Mouse (Mus musculus) limb, embryonic 12.5 days (tissue): ENCODE data around the gene Cphx2. TPM values are rescaled to one million over a fixed set of nuclear protein-coding genes. Genes with fewer than 3 reads are reported as not detected.
"Not testable (repeated sequence)": the region's sequence is repeated elsewhere in the genome, so short reads cannot be mapped to it uniquely, and the experiment has no call there.

ENCODE experiments used
- ATAC-seq: fragments of 200-750 bp; cut with Nextera tagmentation; 2 replicates; pipeline ENCODE4 v1.8.0; 2017; ENCODE audit warnings: low read depth, moderate TSS enrichment; ENCODE audit not compliant: insufficient number of reproducible peaks, insufficient read depth, low FRiP score, low TSS enrichment
- H3K27ac ChIP-seq: fragments of 300-500 bp; sonication (generic); 2 replicates; pipeline ENCODE4 v1.5.1; 2016; ENCODE audit warnings: mild to moderate bottlenecking, moderate library complexity
- H3K27me3 ChIP-seq: fragments of 300-500 bp; sonication (generic); 2 replicates; pipeline ENCODE4 v1.6.1; 2016; ENCODE audit warnings: mild to moderate bottlenecking, moderate library complexity
- H3K36me3 ChIP-seq: fragments of 300-500 bp; sonication (generic); 2 replicates; pipeline ENCODE4 v1.6.1; 2016; ENCODE audit warnings: mild to moderate bottlenecking, moderate library complexity
- H3K4me1 ChIP-seq: fragments of 300-500 bp; sonication (generic); replicated peaks from 2 replicates; pipeline ENCODE4 v1.6.1; 2016
- H3K4me2 ChIP-seq: fragments of 300-500 bp; sonication (generic); 2 replicates; pipeline ENCODE4 v1.6.1; 2016; ENCODE audit warnings: mild to moderate bottlenecking, moderate library complexity
- H3K4me3 ChIP-seq: fragments of 300-500 bp; sonication (generic); replicated peaks from 2 replicates; pipeline ENCODE4 v1.5.1; 2016; ENCODE audit warnings: mild to moderate bottlenecking
- H3K9ac ChIP-seq: fragments of 300-500 bp; sonication (generic); replicated peaks from 2 replicates; pipeline ENCODE4 v1.6.1; 2016; ENCODE audit warnings: mild to moderate bottlenecking, moderate library complexity
- H3K9me3 ChIP-seq: fragments of 300-500 bp; sonication (generic); 2 replicates; pipeline ENCODE4 v1.6.1; 2016; ENCODE audit warnings: mild to moderate bottlenecking, moderate library complexity
- WGBS: fragments of 180-500 bp; shearing (Covaris S2); methylation state at CpG from one replicate; pipeline ENCODE4 v1.1.7; 2016; 5-methylcytosine and 5-hydroxymethylcytosine counted together
- polyA plus RNA-seq: library from polyadenylated mRNA; unstranded; fragments of >200 nt; fragmentation: Nextera tagmentation; extraction: Ambion mirVana; gene quantifications from 2 replicates; pipeline ENCODE4 v1.2.1, GENCODE M21; 2016

Cphx2 gene
- not detected in 2 replicates for polyA plus RNA-seq

DNA sequence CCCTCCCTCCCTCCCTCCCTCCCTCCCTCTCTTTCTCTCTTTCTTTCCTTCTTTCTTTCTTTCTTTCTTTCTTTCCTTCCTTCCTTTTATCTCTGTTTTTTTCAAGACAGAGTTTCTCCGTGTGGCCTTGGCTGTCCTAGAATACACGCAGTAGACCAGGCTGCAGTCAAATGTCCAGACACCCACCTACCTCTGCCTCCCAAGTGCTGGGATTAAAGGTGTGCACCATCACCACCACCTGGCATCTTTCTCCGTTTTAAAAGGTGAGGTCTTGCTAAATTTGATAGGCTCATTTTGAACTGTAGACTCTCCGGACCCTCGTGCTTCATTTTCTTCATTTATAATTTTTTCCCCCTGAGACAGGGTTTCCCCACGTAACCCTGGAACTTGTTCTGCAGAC, at the start of gene Cphx2:
TSS of gene Cphx2 (plus strand) at position 301 of the 400 bp plus-strand sequence.
- H3K9ac ChIP-seq, H3K4me3 ChIP-seq, ATAC-seq, H3K36me3 ChIP-seq, H3K4me2 ChIP-seq, H3K27me3 ChIP-seq, H3K27ac ChIP-seq, H3K4me1 ChIP-seq, H3K9me3 ChIP-seq: not testable (repeated sequence)
- WGBS: no CpG with 5 or more reads among the region's 6 CpGs

GRCm38 (mm10) chr14:26034364-26034763, 47.0 kb upstream of the Cphx2 start:
- H3K9me3 ChIP-seq, H3K36me3 ChIP-seq, H3K4me3 ChIP-seq, H3K27ac ChIP-seq, H3K27me3 ChIP-seq, H3K4me1 ChIP-seq, ATAC-seq, H3K4me2 ChIP-seq, H3K9ac ChIP-seq: not testable (repeated sequence)
- WGBS: no CpG with 5 or more reads among the region's 3 CpGs

- not testable (repeated sequence) for H3K27me3 ChIP-seq, H3K4me3 ChIP-seq, H3K4me2 ChIP-seq, H3K36me3 ChIP-seq, H3K4me1 ChIP-seq, H3K9ac ChIP-seq, H3K9me3 ChIP-seq, H3K27ac ChIP-seq, ATAC-seq
- no CpG with 5 or more reads among the region's 6 CpGs for WGBS
These were observed 45.9 kb upstream of the Cphx2 start for GRCm38 (mm10) chr14:26035439-26035838.

DNA sequence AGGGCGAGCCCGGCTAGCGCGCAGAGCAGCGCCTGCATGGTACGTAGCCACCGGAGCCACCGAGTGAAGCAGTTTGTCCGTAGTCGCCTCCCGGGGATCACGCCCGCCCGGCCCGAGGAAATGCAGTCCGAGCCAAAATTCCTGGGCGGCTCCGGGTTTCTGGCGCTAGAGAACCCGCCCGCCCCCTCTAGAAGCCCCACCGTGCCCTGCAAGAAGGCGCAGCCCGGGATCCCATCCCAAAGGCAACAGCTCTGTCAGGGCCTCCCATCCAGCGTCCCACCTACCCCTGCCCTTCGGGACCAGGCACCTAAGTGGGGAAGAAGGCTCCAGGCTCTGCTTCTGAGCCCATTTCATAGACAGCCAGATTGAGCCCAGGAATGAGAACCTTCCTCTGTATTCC, 38.7 kb upstream of the Cphx2 start, which contains the start of gene Gm9780:
TSS of gene Gm9780 (minus strand) at position 101 of the 400 bp plus-strand sequence.
- H3K36me3 ChIP-seq, H3K9me3 ChIP-seq, H3K4me2 ChIP-seq, ATAC-seq, H3K9ac ChIP-seq, H3K4me1 ChIP-seq, H3K4me3 ChIP-seq, H3K27ac ChIP-seq, H3K27me3 ChIP-seq: not testable (repeated sequence)
- WGBS: no CpG with 5 or more reads among the region's 26 CpGs

- no CpG with 5 or more reads among the region's 5 CpGs for WGBS
- not testable (repeated sequence) for H3K27me3 ChIP-seq, H3K4me2 ChIP-seq, H3K4me1 ChIP-seq, H3K9ac ChIP-seq, H3K36me3 ChIP-seq, H3K9me3 ChIP-seq, ATAC-seq, H3K4me3 ChIP-seq, H3K27ac ChIP-seq
These were observed 36.3 kb upstream of the Cphx2 start for GRCm38 (mm10) chr14:26045007-26045406.

DNA sequence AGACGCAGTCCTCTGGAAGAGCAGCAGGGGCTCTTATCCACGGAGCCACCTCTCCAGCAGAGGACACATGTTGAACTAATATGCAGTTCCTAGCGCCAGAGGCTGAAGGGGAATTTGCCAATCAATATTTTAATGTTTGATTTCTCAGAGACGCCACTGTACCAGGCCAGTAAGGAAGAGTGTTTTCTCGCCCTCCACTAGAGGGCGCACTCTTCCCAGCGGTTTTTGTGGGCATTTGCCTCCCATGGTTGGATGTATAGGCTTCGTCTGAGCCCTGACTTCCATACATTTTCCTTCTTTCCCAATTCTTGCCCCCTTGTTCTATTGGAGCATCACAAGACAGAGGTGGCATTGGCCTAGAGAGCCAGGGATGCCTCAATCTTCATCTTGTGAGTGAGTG, 34.3 kb upstream of the Cphx2 start:
- ATAC-seq, H3K4me1 ChIP-seq, H3K36me3 ChIP-seq, H3K4me2 ChIP-seq, H3K9me3 ChIP-seq, H3K27ac ChIP-seq, H3K9ac ChIP-seq, H3K27me3 ChIP-seq, H3K4me3 ChIP-seq: not testable (repeated sequence)
- no CpG with 5 or more reads among the region's 8 CpGs for WGBS

GRCm38 (mm10) chr14:26048767-26049166, 32.5 kb upstream of the Cphx2 start:
- H3K9ac ChIP-seq, H3K4me3 ChIP-seq, H3K27me3 ChIP-seq, H3K4me2 ChIP-seq, H3K4me1 ChIP-seq, H3K27ac ChIP-seq, ATAC-seq, H3K36me3 ChIP-seq, H3K9me3 ChIP-seq: not testable (repeated sequence)
- WGBS: no CpG with 5 or more reads among the region's 9 CpGs

DNA sequence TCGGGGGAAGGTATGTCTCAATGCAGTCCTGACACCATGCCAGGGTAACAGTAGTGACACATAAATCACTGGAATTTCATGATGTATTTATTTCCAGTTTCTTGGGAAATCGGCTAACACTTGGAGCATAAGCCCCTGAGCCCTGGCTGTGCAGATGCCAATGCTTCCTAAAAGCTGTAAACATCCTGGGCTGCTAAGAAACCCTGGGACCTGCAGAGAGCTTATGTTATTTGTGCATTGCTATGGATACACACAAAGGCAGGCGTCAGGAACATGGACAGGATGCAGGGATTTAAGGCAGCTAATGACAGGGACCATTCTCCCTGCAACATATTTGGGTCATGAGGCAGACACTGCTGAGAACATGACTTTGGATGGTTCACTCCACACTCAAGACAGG, 23.1 kb upstream of the Cphx2 start:
- H3K4me3 ChIP-seq, ATAC-seq, H3K9ac ChIP-seq, H3K4me2 ChIP-seq, H3K4me1 ChIP-seq, H3K27ac ChIP-seq, H3K9me3 ChIP-seq, H3K36me3 ChIP-seq, H3K27me3 ChIP-seq: not testable (repeated sequence)
- no CpG with 5 or more reads among the region's 3 CpGs for WGBS

DNA sequence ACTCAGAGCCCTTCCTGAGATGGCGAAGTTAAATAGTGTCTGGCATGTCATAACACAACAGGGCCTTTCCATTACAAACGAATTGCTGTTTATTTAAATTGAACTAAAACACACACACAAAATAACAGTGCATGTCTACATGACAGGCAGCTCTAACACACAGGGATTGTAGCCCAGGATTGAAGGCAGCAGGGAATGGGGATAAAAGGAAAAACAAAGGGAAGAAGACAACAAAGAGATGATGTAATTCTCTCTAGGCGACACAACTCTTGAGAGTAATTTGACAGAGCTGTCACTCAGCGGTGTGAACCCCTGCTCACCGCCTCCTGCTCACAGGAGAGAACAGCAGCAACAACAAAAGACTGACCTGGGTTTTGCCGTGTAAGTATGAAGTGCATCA, 22.0 kb upstream of the Cphx2 start:
- H3K9me3 ChIP-seq, H3K36me3 ChIP-seq, H3K4me1 ChIP-seq, H3K4me2 ChIP-seq, H3K27ac ChIP-seq, ATAC-seq, H3K4me3 ChIP-seq, H3K27me3 ChIP-seq, H3K9ac ChIP-seq: not testable (repeated sequence)
- no CpG with 5 or more reads among the region's 6 CpGs for WGBS

- H3K4me3 ChIP-seq, H3K36me3 ChIP-seq, H3K4me1 ChIP-seq, H3K27ac ChIP-seq, H3K4me2 ChIP-seq, H3K9ac ChIP-seq, H3K27me3 ChIP-seq, H3K9me3 ChIP-seq: not testable (repeated sequence)
- no CpG with 5 or more reads among the region's 44 CpGs for WGBS
- 0 out of 2 replicates have a peak, but pooled peaks have one; percentile 68 for ATAC-seq
These were observed 14.6 kb upstream of the Cphx2 start for GRCm38 (mm10) chr14:26066574-26067324.

DNA sequence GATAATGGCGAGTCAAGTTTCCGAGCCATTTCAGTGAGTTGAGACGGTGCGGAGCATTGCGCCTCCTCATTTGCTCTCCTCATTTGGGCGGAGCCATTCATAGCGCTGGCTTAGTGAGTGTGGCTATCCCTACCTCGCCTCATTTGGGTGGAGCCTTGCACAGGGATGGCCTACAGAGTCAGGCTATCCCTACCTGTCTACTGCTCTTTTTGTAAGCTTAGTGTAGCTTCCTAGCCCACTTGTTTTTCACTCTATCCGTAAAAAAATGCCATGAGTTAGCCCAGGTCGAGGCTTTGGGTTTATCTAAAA, 14.0 kb upstream of the Cphx2 start, which contains the start of gene Tmem254c:
TSS of gene Tmem254c (minus strand) at position 31 of the 309 bp plus-strand sequence.
- no CpG with 5 or more reads among the region's 10 CpGs for WGBS
- not testable (repeated sequence) for H3K4me2 ChIP-seq, H3K9me3 ChIP-seq, H3K9ac ChIP-seq, H3K27ac ChIP-seq, H3K36me3 ChIP-seq, H3K27me3 ChIP-seq, H3K4me1 ChIP-seq, ATAC-seq, H3K4me3 ChIP-seq
